Mouse (Mus musculus): Measurements from ENCODE around the gene Tnk2.

Gene Tnk2

DNA sequence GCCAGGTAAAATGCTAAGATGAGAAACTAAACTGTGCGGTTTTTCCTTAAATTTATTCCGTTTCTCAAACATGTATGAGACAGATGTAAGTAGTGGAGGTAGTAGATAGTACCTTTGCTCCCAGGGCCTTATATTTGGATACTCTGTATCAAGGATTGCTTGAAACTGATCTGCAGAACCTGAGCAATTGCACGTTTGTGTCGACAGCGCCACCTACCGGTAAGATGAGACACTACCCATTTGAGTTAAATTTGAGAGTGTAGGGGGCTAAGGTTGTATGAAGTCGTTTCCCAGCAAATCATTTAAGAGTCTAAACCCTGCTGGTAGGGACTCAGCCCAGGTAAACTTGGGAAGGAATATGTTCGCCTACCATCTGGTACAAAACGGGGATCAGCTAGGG lies 45.8 kb downstream of the Tnk2 start:
- in situ Hi-C loops (cut with MboI; ENCODE audit: low pct_unique_long_range_greater_than_20kb in 1 of 2, low sequenced_read_pairs in 2 of 2, unreplicated experiment in 1 of 2), result loop anchor here (5.0 kb wide), 2 partner anchors 37 to 182 kb away; no protein-coding TSS in a partner anchor

DNA sequence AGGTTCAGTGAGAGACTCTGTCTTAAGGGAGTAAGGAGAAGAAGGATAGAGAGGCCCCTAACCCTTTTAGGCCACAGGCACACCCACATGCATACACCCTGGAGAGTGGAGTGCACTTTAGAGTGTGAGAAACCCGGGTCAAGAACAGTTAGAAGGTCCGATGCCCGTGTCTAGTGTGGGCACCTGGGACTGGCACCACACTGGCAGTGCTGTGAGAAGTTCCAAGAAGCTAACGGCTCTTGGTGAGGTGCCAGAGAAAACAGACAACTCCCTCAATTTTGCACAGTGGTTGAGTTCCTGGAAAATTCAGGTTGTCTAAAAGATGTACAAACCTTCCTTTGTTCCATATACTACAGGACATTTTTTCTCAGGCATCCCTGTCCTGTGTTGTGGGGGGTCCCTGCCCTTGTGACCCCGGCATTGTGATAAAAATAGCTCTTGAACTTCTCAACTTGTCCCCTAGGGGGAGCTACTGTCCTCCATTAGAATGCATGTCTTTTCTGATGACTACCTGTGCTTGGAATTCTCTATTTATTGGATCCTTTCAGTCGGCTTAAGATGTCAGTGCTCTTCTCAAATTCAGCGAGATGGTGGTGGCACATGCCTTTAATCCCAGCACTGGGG lies 53.3 kb downstream of the Tnk2 start:
- in situ Hi-C loops (cut with MboI; ENCODE audit: low pct_unique_long_range_greater_than_20kb in 1 of 2, low sequenced_read_pairs in 2 of 2, unreplicated experiment in 1 of 2), result no loop called here

DNA sequence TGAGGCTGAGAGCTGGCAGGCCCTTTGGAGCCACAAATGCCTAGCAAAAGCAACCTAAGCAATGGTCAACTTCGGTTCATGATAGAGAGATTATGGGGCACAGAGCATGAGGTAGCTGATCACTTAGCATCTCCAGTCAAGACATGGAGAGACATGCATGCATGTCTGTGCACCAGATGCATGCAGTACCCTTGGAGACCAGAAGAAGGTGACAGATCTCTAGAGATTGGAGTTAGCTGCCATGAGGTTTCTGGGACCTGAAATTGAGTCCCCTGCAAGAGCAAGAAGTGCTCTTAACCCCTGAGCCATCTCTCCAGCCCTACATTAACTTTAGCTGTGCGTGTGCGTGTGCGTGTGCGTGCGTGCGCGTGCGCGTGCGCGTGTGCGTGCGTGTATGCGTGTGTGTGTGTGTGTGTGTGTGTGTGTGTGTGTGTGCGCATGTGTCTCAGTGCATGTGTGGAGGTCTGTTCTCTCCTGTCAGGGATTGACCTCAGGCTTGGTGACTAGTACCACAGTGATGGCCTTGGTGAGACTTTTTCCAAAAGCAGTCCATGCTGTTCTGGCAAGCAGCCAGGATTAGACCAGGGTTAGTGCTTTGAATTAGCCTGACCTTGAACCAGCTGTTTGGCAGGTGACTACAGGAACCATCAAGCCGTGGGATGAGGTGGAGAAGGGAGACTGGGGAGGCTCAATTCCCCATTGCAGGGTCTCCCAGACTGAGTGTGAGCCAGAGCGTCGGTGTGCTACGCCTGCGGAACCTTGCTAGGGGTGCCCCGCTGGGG lies 54.2 kb downstream of the Tnk2 start:
- in situ Hi-C loops (cut with MboI; ENCODE audit: low pct_unique_long_range_greater_than_20kb in 1 of 2, low sequenced_read_pairs in 2 of 2, unreplicated experiment in 1 of 2), result no loop called here

DNA sequence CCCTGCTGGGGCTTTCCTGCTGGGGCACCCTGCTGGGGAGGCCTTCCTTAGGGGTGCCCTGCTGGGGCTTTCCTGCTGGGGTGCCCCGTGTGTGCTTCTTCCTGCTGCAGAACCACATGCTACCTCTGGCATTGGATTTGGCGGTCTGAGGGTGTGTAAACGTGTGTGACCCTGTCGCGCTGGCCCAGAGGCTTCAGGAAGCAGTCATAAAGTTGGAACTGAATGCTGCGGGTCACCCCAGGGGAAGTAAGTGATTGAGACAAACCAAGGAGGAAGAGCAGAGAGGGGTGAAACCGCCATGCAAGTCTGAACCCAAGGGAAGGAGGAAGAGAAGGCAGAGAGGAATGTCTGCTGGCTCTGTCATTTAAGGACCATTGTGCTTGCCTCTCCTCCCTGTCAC lies 54.9 kb downstream of the Tnk2 start:
- in situ Hi-C loops (cut with MboI; ENCODE audit: low pct_unique_long_range_greater_than_20kb in 1 of 2, low sequenced_read_pairs in 2 of 2, unreplicated experiment in 1 of 2), result no loop called here

DNA sequence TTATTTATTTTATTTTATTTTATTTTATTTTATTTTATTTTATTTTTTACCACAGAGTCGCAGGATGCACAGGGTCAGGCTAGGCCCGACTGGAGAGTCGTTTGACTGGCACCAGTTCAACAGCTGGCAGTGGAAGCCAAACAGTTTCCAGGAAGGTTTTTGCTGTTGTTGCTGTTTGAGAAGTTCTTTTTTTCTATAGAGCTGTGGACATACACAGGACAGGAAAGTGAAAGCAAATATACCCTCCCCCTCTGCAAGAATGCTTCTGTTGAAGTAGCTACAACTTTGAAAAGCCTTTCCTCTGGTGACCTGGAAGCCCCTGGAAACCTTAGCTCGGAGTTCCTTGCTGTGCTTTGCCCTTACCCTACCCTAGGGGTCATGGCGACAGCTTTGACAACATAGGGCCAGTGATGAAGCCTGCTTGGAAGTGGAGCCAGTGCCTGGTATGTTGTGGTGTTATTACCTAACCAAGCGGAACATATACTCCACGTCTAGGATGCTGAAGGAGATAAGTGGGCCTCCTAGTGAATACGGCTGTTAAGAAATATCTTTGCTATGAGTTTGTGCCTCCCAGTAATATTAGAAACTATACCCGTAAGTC lies 59.7 kb downstream of the Tnk2 start:
- in situ Hi-C loops (cut with MboI; ENCODE audit: low pct_unique_long_range_greater_than_20kb in 1 of 2, low sequenced_read_pairs in 2 of 2, unreplicated experiment in 1 of 2), result no loop called here

DNA sequence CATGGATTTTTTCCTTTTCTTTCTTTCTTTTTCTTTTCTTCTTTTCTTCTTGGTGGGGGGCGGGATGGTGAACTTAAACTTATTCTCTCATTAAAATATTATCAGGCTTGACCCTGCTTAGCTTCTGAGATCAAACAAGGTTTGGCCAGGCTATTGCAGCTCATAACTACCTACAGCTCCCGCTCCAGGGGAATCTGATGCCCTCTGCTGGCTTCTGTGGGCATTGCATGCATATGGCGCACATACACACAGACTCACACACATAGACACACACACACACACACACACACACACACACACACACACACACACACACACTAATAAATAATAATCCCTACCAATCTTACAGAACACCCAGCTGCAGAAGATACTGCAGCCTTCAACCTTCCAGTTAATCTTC lies 61.9 kb downstream of the Tnk2 start:
- in situ Hi-C loops (cut with MboI; ENCODE audit: low pct_unique_long_range_greater_than_20kb in 1 of 2, low sequenced_read_pairs in 2 of 2, unreplicated experiment in 1 of 2), result loop anchor here in 1 of 2 experiments (5.0 kb wide), 1 partner anchor 97 kb away; no protein-coding TSS in a partner anchor

DNA sequence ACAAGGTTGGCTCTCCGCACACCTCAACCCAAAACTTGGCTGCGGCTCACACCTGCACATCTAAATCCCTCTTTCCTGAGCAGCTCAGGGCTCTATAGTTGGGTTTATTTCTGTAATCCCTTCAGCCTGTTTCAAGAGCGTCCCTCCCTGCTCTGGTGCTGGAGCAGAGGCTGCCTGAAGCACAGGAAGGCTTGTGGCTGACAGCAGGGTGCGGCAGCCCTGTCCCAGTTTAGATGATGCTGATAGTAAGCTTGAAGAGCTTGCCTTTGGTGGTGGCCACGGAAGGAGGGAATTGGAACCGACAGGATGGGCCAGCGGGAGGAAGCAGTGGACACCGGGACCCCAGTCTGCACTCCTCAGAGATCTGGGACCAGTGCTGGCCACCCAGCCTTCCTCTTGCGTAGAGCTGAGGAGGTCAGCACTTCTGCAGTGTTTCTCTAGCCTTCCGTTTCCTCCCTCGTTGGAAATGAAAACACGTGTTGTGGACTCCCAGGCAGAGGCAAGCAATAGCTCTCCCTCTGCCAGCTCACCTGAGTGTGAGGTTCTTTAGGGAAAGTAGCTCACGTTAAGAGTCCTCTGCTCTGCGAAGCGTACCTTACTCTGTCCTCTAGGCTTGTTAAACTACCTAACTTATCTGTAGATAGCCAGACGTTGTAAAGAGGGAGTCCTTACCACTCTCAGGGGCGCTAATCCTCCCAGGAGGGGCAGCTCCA lies 63.6 kb downstream of the Tnk2 start:
- in situ Hi-C loops (cut with MboI; ENCODE audit: low pct_unique_long_range_greater_than_20kb in 1 of 2, low sequenced_read_pairs in 2 of 2, unreplicated experiment in 1 of 2), result loop anchor here in 1 of 2 experiments (5.0 kb wide), 1 partner anchor 95 kb away; no protein-coding TSS in a partner anchor

DNA sequence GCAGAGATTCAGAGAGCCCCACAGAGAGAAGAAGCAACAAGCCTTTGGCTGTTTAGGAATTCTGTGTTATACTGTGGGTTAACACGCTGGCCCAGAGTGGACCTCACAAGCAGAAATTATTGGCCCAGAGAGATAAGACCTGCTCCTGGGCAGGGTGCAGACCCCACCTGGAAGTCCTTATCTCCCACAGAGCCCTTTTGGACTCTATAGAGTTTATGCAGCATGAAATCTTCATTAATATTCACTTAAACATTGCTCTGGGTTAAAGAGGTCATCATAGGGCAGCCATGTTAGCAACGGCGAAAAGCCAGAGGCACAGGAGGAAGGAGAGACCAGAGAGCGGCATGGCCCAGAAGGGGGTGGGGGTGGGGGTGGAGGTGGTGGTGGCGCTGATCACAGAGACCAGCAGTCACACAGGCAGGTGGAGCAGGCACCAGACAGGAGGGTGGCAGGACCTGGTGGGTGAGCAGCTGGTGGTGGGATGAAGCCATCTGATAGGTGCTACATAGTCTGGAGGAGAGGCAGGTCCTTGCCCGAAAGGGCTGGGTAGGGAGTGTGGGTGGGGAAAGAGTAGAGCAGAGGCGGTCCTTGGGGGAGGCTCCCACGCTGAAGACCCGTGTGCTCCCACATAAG lies 64.3 kb downstream of the Tnk2 start:
- in situ Hi-C loops (cut with MboI; ENCODE audit: low pct_unique_long_range_greater_than_20kb in 1 of 2, low sequenced_read_pairs in 2 of 2, unreplicated experiment in 1 of 2), result loop anchor here in 1 of 2 experiments (5.0 kb wide), 1 partner anchor 94 kb away; no protein-coding TSS in a partner anchor

DNA sequence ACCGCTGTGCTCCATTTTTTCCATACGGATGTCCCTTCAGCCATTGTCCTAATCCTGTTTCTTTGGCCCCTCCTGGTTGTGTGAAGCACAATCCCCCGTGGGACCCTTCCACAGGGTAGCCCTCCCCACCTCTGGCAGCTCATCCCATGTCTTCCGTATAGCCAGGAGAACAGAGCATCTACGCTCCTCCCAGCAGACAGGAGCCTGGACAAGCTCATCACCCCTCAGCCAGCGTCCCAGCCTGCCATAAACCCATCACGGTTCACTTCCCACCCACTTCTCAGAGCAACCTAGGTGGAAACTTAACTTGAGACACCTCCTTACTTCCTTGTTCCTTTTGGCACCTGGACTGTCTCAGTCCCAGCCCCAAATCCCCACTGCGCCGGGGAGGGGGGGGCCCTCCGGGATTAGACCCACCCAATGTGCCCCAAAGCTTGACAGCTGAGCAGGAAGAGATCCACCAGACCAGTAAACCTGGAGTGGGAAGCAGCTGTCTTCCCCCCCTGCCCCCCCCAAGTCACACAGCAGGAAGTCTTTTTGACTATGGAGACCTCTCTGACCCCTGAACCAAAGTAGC lies 64.9 kb downstream of the Tnk2 start:
- in situ Hi-C loops (cut with MboI; ENCODE audit: low pct_unique_long_range_greater_than_20kb in 1 of 2, low sequenced_read_pairs in 2 of 2, unreplicated experiment in 1 of 2), result loop anchor here in 1 of 2 experiments (5.0 kb wide), 1 partner anchor 94 kb away; no protein-coding TSS in a partner anchor

DNA sequence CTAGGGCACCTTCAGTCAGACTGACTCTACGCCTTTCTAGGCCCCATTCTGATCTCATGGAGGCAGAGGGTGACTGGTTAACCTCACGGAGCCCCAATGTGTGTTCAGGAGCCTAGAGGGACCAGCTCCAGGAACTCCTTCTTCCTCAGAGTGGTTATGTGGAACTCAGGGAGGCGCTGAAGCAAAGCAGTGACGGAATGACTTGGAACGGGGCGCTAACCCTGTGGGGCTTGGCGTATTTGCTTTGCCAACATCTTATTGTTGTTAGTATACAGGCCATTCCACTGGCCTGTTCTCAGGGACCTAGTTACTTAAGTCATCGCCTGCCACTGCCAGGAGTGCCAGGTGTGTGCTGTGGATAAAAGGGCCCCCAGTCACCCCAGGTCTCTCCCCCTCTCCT lies 65.4 kb downstream of the Tnk2 start:
- in situ Hi-C loops (cut with MboI; ENCODE audit: low pct_unique_long_range_greater_than_20kb in 1 of 2, low sequenced_read_pairs in 2 of 2, unreplicated experiment in 1 of 2), result loop anchor here in 1 of 2 experiments (5.0 kb wide), 1 partner anchor 93 kb away; no protein-coding TSS in a partner anchor

DNA sequence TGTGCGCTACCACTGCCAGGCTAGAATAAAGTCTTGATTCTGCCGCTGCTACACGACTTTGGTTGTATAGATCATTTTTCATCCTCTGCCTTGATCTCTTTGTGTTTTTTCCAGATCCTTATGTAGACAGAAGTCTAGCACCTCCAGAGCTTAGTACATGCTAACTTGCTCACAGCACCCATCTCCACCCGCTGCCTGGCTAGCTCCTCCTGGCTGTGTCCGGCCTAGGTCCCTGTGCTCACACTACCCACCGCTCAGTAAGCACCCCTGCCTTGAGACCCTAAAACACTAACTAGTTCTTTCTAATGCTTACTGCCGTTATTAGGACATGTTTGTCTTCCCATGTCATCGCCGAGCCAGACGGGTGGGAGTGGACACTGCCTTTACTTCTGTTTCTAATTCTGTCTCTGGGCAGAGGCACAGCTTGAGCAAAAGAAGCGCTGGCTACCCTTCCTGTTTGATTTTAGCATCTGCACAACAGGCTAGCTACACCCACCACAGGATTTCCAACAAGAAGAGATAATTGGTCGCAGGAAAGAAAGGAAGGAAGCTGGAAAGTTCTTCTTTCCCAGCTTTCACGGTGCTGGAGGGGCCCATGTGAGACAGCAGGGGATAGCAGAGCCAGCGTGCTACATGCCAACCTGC lies 66.9 kb downstream of the Tnk2 start:
- in situ Hi-C loops (cut with MboI; ENCODE audit: low pct_unique_long_range_greater_than_20kb in 1 of 2, low sequenced_read_pairs in 2 of 2, unreplicated experiment in 1 of 2), result no loop called here

DNA sequence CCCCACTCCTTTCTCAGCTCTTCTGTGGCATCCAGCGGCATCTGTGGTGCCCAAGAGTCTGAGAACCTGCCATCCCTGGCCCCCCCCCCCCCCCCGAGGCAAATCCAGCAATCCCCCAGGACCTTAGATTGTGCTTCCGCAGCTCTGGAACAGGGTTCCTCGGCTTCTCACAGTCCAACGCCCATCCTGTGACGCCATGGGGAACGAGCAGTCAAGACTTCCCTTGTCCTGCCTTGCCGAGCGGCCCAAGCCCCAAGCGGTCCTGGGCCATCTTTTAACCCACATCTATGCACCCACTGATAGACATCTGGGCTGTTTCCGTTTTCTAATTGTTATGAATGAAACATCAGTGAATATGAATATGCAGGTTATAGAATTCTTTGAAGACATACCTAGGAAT lies 68.5 kb downstream of the Tnk2 start:
- in situ Hi-C loops (cut with MboI; ENCODE audit: low pct_unique_long_range_greater_than_20kb in 1 of 2, low sequenced_read_pairs in 2 of 2, unreplicated experiment in 1 of 2), result no loop called here

DNA sequence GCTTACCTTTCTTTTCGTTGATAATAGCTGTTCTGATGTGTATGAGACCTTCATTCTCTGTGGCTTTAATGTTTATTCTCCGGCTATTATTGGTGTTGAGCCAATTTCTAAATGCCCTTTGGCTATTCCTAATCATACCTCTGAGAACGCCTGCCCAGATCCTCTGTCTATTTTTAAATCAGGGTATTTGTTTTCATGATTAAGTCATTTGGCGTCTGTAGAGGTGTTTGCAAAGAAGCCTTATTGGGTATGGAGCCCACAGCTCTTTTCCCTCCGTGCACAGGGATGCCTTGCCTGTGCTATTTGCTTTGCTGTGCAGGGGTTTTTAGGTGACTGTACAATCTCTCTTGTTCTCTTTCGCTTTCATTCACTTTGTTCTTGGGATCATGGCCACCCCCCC lies 69.9 kb downstream of the Tnk2 start:
- in situ Hi-C loops (cut with MboI; ENCODE audit: low pct_unique_long_range_greater_than_20kb in 1 of 2, low sequenced_read_pairs in 2 of 2, unreplicated experiment in 1 of 2), result no loop called here

DNA sequence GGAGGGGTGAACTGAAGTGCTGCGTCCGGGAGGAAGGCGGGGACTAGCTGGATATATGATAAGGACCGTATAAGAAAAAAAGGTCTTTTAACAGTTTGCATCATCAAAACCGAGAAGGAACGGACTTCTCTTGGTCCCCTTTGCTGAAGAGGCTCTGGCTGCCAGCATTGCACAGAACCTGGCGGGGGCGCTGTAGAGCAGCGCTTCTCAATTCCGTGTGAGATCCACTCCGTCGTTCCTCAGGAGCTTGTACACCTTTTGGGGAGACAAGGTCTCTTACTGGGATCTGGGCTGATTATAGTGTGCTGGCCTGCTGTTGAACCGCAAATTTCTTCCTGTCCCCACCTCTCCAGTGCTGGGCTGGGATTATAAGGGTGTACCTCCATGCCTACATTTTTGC lies 71.7 kb downstream of the Tnk2 start:
- in situ Hi-C loops (cut with MboI; ENCODE audit: low pct_unique_long_range_greater_than_20kb in 1 of 2, low sequenced_read_pairs in 2 of 2, unreplicated experiment in 1 of 2), result no loop called here

DNA sequence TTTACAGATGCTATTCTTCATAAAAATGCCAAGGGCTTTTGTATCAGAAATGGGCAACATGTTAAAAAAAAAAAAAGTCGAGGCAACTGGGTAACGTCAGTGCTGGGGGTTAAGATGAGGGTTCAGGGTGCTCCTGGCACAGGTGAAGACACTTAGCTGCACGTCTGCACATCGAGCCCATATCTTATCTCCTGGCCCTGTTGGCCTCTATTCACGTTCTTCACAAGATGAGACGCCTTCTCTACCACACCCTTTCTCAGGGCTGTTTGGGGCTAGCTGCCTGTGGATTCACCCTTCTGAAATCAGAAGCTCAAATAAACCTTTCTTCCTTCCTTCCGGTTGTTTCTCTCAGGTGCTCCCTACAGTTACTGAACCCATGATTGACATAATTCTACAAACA lies 79.5 kb downstream of the Tnk2 start:
- in situ Hi-C loops (cut with MboI; ENCODE audit: low pct_unique_long_range_greater_than_20kb in 1 of 2, low sequenced_read_pairs in 2 of 2, unreplicated experiment in 1 of 2), result no loop called here

DNA sequence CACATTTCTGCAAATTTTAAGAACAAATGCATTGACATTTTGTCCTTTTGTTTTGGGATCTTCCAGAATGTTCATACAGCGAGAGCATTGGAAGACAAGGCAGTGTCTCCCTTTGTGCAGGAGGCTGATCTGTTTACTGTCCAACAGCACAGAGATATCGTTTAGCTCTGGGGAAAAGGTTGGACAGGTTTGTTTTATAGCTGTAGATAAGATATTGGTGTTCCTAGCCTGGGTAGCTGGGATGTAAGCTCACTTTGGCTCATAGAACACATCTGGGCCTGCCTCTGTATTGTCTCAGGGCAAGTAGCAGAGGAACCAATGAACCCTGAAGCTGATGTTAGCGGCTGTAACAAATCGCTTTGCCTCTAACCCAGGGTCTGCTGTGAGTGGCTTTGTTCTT lies 80.1 kb downstream of the Tnk2 start:
- in situ Hi-C loops (cut with MboI; ENCODE audit: low pct_unique_long_range_greater_than_20kb in 1 of 2, low sequenced_read_pairs in 2 of 2, unreplicated experiment in 1 of 2), result no loop called here

DNA sequence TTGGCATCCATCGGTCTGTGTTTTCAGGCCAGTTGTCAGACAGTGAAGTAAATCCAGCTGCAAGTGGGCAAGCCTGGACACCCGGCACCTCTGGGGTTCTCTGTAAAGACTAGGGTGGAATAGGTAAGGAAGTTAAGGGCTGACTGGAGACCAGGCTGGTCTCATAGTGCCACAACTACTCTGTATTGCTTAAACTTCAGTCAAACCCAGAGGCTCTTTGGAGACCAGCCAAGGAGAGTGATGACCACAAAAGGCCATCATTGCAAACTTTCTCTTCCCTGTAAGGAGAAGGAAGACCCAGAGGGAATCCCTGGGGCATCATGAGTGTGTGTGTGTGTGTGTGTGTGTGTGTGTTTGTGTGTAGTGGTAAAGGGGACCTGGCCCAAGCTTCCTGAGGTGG lies 80.6 kb downstream of the Tnk2 start:
- in situ Hi-C loops (cut with MboI; ENCODE audit: low pct_unique_long_range_greater_than_20kb in 1 of 2, low sequenced_read_pairs in 2 of 2, unreplicated experiment in 1 of 2), result no loop called here

DNA sequence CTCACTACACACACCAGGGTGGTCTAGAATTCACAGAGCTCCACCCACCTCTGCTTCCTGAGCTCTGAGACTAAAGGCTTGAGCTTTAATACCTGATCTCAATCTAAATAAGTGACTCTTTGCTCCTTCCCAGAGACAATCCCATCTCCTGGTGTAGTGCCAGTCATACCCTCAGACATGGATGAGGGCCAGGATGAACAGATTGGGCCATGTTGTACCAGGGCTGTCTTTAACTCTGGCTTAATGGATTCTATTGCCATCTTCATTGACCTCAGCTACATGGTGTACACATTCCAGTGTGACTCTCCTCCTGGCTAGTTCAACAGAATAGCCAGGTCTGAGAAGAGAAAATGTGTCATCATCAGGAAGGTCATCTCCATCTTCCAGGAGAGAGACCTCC lies 82.8 kb downstream of the Tnk2 start:
- in situ Hi-C loops (cut with MboI; ENCODE audit: low pct_unique_long_range_greater_than_20kb in 1 of 2, low sequenced_read_pairs in 2 of 2, unreplicated experiment in 1 of 2), result no loop called here
